Mouse (Mus musculus): ENCODE measurements around the gene Sobp.
A peak's percentile ranks its signal among the peaks of the same experiment; 100 is the strongest.

Gene Sobp

GRCm38 (mm10) chr10:43159333-43159732 is 15.0 kb downstream of the Sobp start:
- no peak for DNase-seq (ENCODE audit: low spot score in 2 of 2)

GRCm38 (mm10) chr10:43158917-43159316 is 15.4 kb downstream of the Sobp start:
- no peak for DNase-seq (ENCODE audit: low spot score in 2 of 2)

- DNase-seq (ENCODE audit: low spot score in 2 of 2), result no peak
Observed at GRCm38 (mm10) chr10:43155046-43155560, 19.2 kb downstream of the Sobp start.

GRCm38 (mm10) chr10:43152643-43153042 is 21.7 kb downstream of the Sobp start:
- DNase-seq (ENCODE audit: low spot score in 2 of 2), result no peak

GRCm38 (mm10) chr10:43148456-43148855 is 25.9 kb downstream of the Sobp start:
- DNase-seq (ENCODE audit: low spot score in 2 of 2), result no peak

- DNase-seq (ENCODE audit: low spot score in 2 of 2), result no peak
Observed at GRCm38 (mm10) chr10:43143173-43143572, 31.2 kb downstream of the Sobp start.

- DNase-seq (ENCODE audit: low spot score in 2 of 2), result no peak
Observed at GRCm38 (mm10) chr10:43134027-43134426, 40.3 kb downstream of the Sobp start.

- no peak for DNase-seq (ENCODE audit: low spot score in 2 of 2)
Observed at GRCm38 (mm10) chr10:43128750-43129149, 45.6 kb downstream of the Sobp start.

- DNase-seq (ENCODE audit: low spot score in 2 of 2), result no peak
Observed at GRCm38 (mm10) chr10:43124561-43124960, 49.8 kb downstream of the Sobp start.

GRCm38 (mm10) chr10:43124156-43124555 is 50.2 kb downstream of the Sobp start:
- peak; percentile 49 to 76 for DNase-seq (ENCODE audit: low spot score in 2 of 2)

GRCm38 (mm10) chr10:43123422-43123821 is 50.9 kb downstream of the Sobp start:
- DNase-seq (ENCODE audit: low spot score in 2 of 2), result no peak

GRCm38 (mm10) chr10:43120688-43121450 is 53.5 kb downstream of the Sobp start:
- DNase-seq (ENCODE audit: low spot score in 2 of 2), result no peak

- DNase-seq (ENCODE audit: low spot score in 2 of 2), result no peak
Observed at GRCm38 (mm10) chr10:43116083-43116927, 58.0 kb downstream of the Sobp start.

- no peak for DNase-seq (ENCODE audit: low spot score in 2 of 2)
Observed at GRCm38 (mm10) chr10:43112296-43112695, 62.0 kb downstream of the Sobp start.

- DNase-seq (ENCODE audit: low spot score in 2 of 2), result peak; percentile 77 to 79
Observed at GRCm38 (mm10) chr10:43106616-43107015, 67.7 kb downstream of the Sobp start.

- no peak for DNase-seq (ENCODE audit: low spot score in 2 of 2)
Observed at GRCm38 (mm10) chr10:43106196-43106595, 68.1 kb downstream of the Sobp start.

- DNase-seq (ENCODE audit: low spot score in 2 of 2), result no peak
Observed at GRCm38 (mm10) chr10:43100513-43100912, 73.8 kb downstream of the Sobp start.

- no peak for DNase-seq (ENCODE audit: low spot score in 2 of 2)
Observed at GRCm38 (mm10) chr10:43099229-43099628, 75.1 kb downstream of the Sobp start.

- DNase-seq (ENCODE audit: low spot score in 2 of 2), result no peak
Observed at GRCm38 (mm10) chr10:43097755-43098154, 76.6 kb downstream of the Sobp start.

GRCm38 (mm10) chr10:43096614-43097013 is 77.7 kb downstream of the Sobp start:
- DNase-seq (ENCODE audit: low spot score in 2 of 2), result no peak

- DNase-seq (ENCODE audit: low spot score in 2 of 2), result no peak
Observed at GRCm38 (mm10) chr10:43094537-43094936, 79.8 kb downstream of the Sobp start.

GRCm38 (mm10) chr10:43093440-43093839 is 80.9 kb downstream of the Sobp start:
- peak; percentile 37 to 41 for DNase-seq (ENCODE audit: low spot score in 2 of 2)

GRCm38 (mm10) chr10:43090040-43090439 is 84.3 kb downstream of the Sobp start:
- no peak for DNase-seq (ENCODE audit: low spot score in 2 of 2)

Measured in right cerebral cortex, postnatal 36 days (tissue).